Mouse (Mus musculus): ENCODE measurements around the gene Vmn1r115.
"Not testable (repeated sequence)": the region's sequence is repeated elsewhere in the genome, so short reads cannot be mapped to it uniquely, and the experiment has no call there.

DNA sequence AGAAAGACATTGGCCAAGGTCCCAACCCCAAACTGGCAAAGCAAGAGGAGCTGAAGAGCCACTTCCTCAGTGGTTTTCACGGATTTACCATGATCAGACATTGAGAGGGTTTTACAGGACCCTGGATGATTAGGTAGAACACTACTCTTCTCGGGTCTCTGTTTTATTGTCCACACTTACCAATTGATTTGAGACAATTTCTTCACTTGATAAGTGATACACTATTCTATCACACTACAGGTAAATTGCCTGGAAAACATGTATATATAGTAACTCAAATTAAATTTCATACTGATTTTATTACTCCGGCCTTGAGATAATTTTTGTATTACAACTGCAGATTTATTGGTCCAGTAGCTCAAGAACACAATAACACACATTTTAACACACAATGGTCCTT lies at the start of gene Vmn1r115:
- not testable (repeated sequence) for TF ChIP-seq POLR2A, CTCF (IDR thresholded peaks at IDR 0.05; ENCODE audit: extremely low read depth, insufficient read depth, low read length)
